Mouse (Mus musculus): ENCODE data around the gene Gm5114.
"Not testable (repeated sequence)": the region's sequence is repeated elsewhere in the genome, so short reads cannot be mapped to it uniquely, and the experiment has no call there.

The Gm5114 gene

DNA sequence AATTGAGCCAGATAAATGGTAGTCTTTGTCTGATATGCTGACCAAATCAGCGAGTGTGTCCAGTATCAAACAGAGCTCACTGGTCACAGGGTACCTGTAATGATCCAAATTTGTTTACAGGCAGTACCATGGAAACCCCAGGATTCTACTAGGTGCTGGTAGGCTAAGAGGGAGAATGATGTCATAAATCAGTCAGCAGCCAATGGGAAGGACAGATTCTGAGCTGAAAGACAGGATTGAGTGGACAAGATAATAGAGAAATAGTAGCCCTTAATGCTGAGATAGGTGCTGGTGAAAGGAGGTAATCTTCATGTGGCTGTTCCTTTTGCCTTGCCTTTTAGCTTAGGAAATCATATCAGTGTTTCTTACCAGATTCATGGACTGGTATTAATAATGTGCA is at the start of gene Gm5114:
TSS of gene Gm5114 (minus strand) at position 101 of the 400 bp plus-strand sequence.
- not testable (repeated sequence) for DNase-seq (ENCODE audit: extremely low read depth, low read depth)

- DNase-seq (ENCODE audit: extremely low read depth, low read depth), result no peak
Measured at GRCm38 (mm10) chr7:39455806-39456205, 42.8 kb upstream of the Gm5114 start.

- DNase-seq (ENCODE audit: extremely low read depth, low read depth), result peak; percentile 86
Measured at GRCm38 (mm10) chr7:39449260-39450021, 36.5 kb upstream of the Gm5114 start.

DNA sequence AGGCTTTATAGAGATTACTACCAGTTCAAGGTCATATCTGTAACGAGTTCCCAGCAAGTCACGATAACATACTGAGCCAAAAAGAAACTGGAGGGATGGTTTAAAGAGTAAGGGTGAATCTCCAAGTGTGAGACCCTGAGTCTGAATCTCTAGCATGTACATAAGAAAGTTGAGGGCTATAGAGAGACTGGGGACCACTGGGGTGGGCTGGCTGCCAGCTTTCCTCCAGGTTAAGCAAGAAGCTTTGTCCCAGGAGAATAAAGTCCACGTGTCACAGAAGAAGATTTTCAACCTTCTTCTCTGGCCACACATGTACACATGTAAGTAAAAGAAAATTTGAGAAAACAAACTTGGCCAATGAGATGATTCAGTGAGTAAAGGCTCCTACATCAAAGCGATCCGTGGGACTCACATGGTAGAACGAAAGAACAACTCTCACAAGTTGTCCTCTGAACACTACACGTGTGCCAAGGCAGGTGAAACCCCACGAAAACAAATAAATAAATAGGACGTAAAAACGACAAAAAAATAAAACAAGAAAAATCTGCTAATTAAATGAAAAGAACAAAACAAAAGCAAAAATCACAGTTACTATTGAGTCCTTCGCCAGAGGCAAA is 35.8 kb upstream of the Gm5114 start:
- DNase-seq (ENCODE audit: extremely low read depth, low read depth), result no peak

GRCm38 (mm10) chr7:39441237-39441636 is 28.3 kb upstream of the Gm5114 start:
- no peak for DNase-seq (ENCODE audit: extremely low read depth, low read depth)

GRCm38 (mm10) chr7:39440362-39440761 is 27.4 kb upstream of the Gm5114 start:
- DNase-seq (ENCODE audit: extremely low read depth, low read depth), result no peak
